ENCODE assay signal across 8 mouse cellular contexts in genomic region chr11:117031249-117031648, GRCm38 (mm10).
DNase-seq lines count a peak whose midpoint lies in the region; ATAC-seq and TF ChIP-seq lines count a peak whose summit lies in the region.

No protein-coding gene starts in this region.

- no peak for TF ChIP-seq POLR2A in kidney, adult 2 months (IDR thresholded peaks at IDR 0.05; ENCODE audit: low read depth, low read length)

- H3K27me3 ChIP-seq in kidney, adult 2 months (replicated peaks; ENCODE audit: control insufficient read depth, insufficient read depth, low read length): no peaks in the 10 kb centered on the region
- no peaks in the 10 kb centered on the region for H3K27me3 ChIP-seq in kidney, embryonic 14.5 days (ENCODE audit: control insufficient read depth, insufficient read depth, low read length)
- H3K27me3 ChIP-seq in intestine, embryonic 15.5 days (replicated peaks): 0 out of 2 replicates have a peak, but pooled peaks cover 8% of the 10 kb centered on the region
- 0 out of 2 replicates have a peak, but pooled peaks cover 5% of the 10 kb centered on the region for H3K27me3 ChIP-seq in midbrain, embryonic 12.5 days

- no peak for TF ChIP-seq CTCF in kidney, adult 2 months (conservative IDR thresholded peaks at IDR 0.05; ENCODE audit: insufficient read depth, insufficient read length, low read depth, low read length)

- H3K9ac ChIP-seq in kidney, embryonic 14.5 days (ENCODE audit: low read depth, low read length): no peak overlapping the region
- no peak overlapping the region for H3K9ac ChIP-seq in intestine, embryonic 15.5 days
- H3K9ac ChIP-seq in midbrain, embryonic 12.5 days (replicated peaks): no peak overlapping the region

- no peak overlapping the region for H3K27ac ChIP-seq in kidney, adult 2 months (ENCODE audit: insufficient read depth, low read depth, low read length)
- no peak overlapping the region for H3K27ac ChIP-seq in kidney, embryonic 14.5 days (ENCODE audit: low read depth, low read length)
- H3K27ac ChIP-seq in intestine, embryonic 15.5 days: no peak overlapping the region
- H3K27ac ChIP-seq in midbrain, embryonic 12.5 days (replicated peaks): peak overlapping the region; percentile 65

- peak; percentile 47 for DNase-seq in kidney, adult 2 months
- peak; percentile 40 for DNase-seq in c-Kit-positive CD71-positive TER-119-positive erythroid progenitor cells, embryonic 14.5 days (ENCODE audit: low spot score)
- no peak for DNase-seq in urinary bladder, adult 2 months (ENCODE audit: low spot score)
- DNase-seq in adrenal gland, adult (ENCODE audit: inconsistent age in 2 of 2, low spot score in 1 of 2): no peak
- no peak for DNase-seq in heart, postnatal 4 days

- no peak overlapping the region for H3K4me2 ChIP-seq in kidney, embryonic 14.5 days (replicated peaks; ENCODE audit: low read depth, low read length)
- H3K4me2 ChIP-seq in intestine, embryonic 15.5 days (replicated peaks): no peak overlapping the region
- no peak overlapping the region for H3K4me2 ChIP-seq in midbrain, embryonic 12.5 days (replicated peaks)

- 34% methylated on average over 4 of the region's 4 CpGs for WGBS in kidney, adult 2 months
- 31% methylated on average over 4 of the region's 4 CpGs for WGBS in kidney, embryonic 14.5 days
- 24% methylated on average over 4 of the region's 4 CpGs for WGBS in intestine, embryonic 15.5 days
- WGBS in midbrain, embryonic 12.5 days: 23% methylated on average over 4 of the region's 4 CpGs

- H3K4me3 ChIP-seq in kidney, adult 2 months (ENCODE audit: insufficient read depth, low read depth, low read length): no peak overlapping the region
- no peak overlapping the region for H3K4me3 ChIP-seq in kidney, embryonic 14.5 days (ENCODE audit: low read length)
- no peak overlapping the region for H3K4me3 ChIP-seq in intestine, embryonic 15.5 days (replicated peaks)
- H3K4me3 ChIP-seq in midbrain, embryonic 12.5 days: no peak overlapping the region

- H3K9me3 ChIP-seq in kidney, embryonic 14.5 days (ENCODE audit: control insufficient read depth, low read length): no peaks in the 10 kb centered on the region
- no peaks in the 10 kb centered on the region for H3K9me3 ChIP-seq in intestine, embryonic 15.5 days
- no peaks in the 10 kb centered on the region for H3K9me3 ChIP-seq in midbrain, embryonic 12.5 days

- no peaks in the 10 kb centered on the region for H3K36me3 ChIP-seq in kidney, adult 2 months (ENCODE audit: control insufficient read depth, insufficient read depth, low read length)
- no peaks in the 10 kb centered on the region for H3K36me3 ChIP-seq in kidney, embryonic 14.5 days (ENCODE audit: control insufficient read depth, insufficient read depth, low read length)
- no peaks in the 10 kb centered on the region for H3K36me3 ChIP-seq in intestine, embryonic 15.5 days
- H3K36me3 ChIP-seq in midbrain, embryonic 12.5 days: no peaks in the 10 kb centered on the region

- no peak for ATAC-seq in kidney, embryonic 14.5 days (ENCODE audit: low FRiP score, low TSS enrichment)
- ATAC-seq in intestine, embryonic 15.5 days: peak; percentile 72
- ATAC-seq in midbrain, embryonic 12.5 days (ENCODE audit: low FRiP score, low read depth): no peak

- no peaks in the 10 kb centered on the region for H3K4me1 ChIP-seq in kidney, adult 2 months (ENCODE audit: control insufficient read depth, insufficient read depth, low read length)
- H3K4me1 ChIP-seq in kidney, embryonic 14.5 days (ENCODE audit: control insufficient read depth, insufficient read depth, low read length): peaks cover 5% of the 10 kb centered on the region; the same call in 1 of the 2 replicates
- H3K4me1 ChIP-seq in intestine, embryonic 15.5 days (replicated peaks): peaks cover 11% of the 10 kb centered on the region
- H3K4me1 ChIP-seq in midbrain, embryonic 12.5 days: peaks cover 47% of the 10 kb centered on the region

Comparison
In these comparisons a context has a peak if more than half of its experiments do, and no peak if none do; other contexts are left out.
1. DNase-seq: peak in kidney, adult 2 months (single experiment) and c-Kit-positive CD71-positive TER-119-positive erythroid progenitor cells, embryonic 14.5 days (single experiment); none in urinary bladder, adult 2 months (single experiment), adrenal gland, adult (0 of 2) and heart, postnatal 4 days (single experiment).